Mouse (Mus musculus): ENCODE measurements around the gene Gm10100. TPM values are rescaled to one million over a fixed set of nuclear protein-coding genes. Genes with fewer than 3 reads are reported as not detected.
A peak's percentile ranks its signal among the peaks of the same experiment; 100 is the strongest.
"Not testable (repeated sequence)": the region's sequence is repeated elsewhere in the genome, so short reads cannot be mapped to it uniquely, and the experiment has no call there.

Gene Gm10100
- polyA plus RNA-seq, 1 experiment from 2014 or later: not detected

DNA sequence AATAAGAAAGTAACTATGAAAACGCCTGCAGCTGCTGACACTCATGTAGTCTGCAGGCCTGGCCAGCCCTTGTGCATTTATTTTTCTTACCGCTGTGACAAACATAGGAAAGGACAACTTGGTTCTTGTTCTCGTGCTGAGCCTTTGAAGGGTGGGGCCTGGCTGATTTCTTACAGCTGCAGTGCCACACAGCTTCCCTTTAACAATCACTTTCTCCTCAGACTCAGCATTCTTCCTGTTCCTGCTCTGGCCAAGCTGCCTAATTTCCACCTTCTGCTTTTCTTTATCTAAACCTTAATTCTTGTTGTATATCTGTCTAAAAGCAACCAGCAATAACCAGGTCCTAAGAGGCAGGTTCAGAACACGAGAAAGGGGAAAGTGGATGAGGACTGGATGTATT is 12.6 kb upstream of the Gm10100 start:
- Histone ChIP-seq H3K36me3 (no peaks in the 10 kb centered on the region), H3K27ac (no peak overlapping the region), H3K9me3 (peaks cover 11% of the 10 kb centered on the region; the same call in 1 of the 2 replicates), H3K9ac (replicated peaks) (no peak overlapping the region), H3K4me3 (replicated peaks) (no peak overlapping the region), H3K4me1 (replicated peaks) (no peaks in the 10 kb centered on the region), H3K27me3 (no peaks in the 10 kb centered on the region), H3K4me2 (no peak overlapping the region)
- no peak for ATAC-seq (ENCODE audit: insufficient number of reproducible peaks, insufficient read depth, low FRiP score, low TSS enrichment, low read depth)
- WGBS: 57% methylated on average over 4 of the region's 4 CpGs

DNA sequence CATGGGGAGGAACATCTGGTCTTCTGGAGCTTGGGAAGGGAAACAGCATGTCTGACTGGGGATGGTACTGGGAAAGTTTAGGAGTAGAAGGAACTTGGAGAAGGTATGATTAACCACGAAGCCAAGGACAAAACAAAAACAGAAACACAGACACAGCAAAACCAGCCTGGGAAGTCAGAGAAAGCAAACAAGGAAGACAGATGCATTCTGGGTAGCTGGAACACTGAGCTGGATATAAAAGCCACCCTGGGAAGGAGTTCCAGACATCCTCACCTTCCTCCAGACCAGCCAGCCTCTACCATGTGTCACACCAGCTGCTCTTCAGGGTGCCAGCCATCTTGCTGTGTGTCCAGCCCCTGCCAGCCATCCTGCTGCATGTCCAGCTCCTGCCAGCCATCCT is 10.8 kb upstream of the Gm10100 start, which contains the start of gene Gm10142:
Gene Gm10142 (plus strand): TSS at position 301 of the 400 bp plus-strand sequence.
- Histone ChIP-seq H3K9ac (replicated peaks) (no peak within 1 kb of the TSS), H3K27me3 (no peaks in the 10 kb centered on the region), H3K9me3 (peaks cover 14% of the 10 kb centered on the region), H3K4me1 (replicated peaks) (no peaks in the 10 kb centered on the region), H3K4me3 (replicated peaks) (no peak within 1 kb of the TSS), H3K4me2 (no peak within 1 kb of the TSS), H3K27ac (no peak within 1 kb of the TSS), H3K36me3 (no peaks in the 10 kb centered on the region)
- WGBS: 85% methylated on average over 1 of the region's 1 CpGs
- no peak for ATAC-seq (ENCODE audit: insufficient number of reproducible peaks, insufficient read depth, low FRiP score, low TSS enrichment, low read depth)

DNA sequence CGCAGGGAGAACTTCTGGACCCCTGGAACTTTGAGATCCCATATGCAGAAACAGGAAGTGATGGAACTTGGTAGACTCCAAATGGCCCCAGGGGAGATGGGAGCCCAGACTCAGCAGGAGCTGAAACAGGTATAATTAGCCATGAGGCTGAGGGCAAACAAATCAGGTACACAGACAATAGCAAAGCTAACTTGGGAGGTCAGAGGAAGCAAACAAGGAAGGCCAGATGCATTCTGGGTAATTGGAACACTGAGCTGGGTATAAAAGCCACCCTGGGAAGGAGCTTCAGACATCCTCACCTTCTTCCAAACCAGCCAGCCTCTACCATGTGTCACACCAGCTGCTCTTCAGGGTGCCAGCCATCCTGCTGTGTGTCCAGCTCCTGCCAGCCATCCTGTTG is 6.0 kb upstream of the Gm10100 start, which contains the start of gene Krtap12-1:
Gene Krtap12-1 (plus strand): TSS at position 301 of the 400 bp plus-strand sequence.
- not testable (repeated sequence) for ATAC-seq (ENCODE audit: insufficient number of reproducible peaks, insufficient read depth, low FRiP score, low TSS enrichment, low read depth); H3K9ac ChIP-seq (replicated peaks); H3K4me2 ChIP-seq; H3K9me3 ChIP-seq; H3K36me3 ChIP-seq; H3K27ac ChIP-seq; H3K27me3 ChIP-seq; H3K4me3 ChIP-seq (replicated peaks); H3K4me1 ChIP-seq (replicated peaks)
- WGBS: 83% methylated on average over 1 of the region's 1 CpGs

DNA sequence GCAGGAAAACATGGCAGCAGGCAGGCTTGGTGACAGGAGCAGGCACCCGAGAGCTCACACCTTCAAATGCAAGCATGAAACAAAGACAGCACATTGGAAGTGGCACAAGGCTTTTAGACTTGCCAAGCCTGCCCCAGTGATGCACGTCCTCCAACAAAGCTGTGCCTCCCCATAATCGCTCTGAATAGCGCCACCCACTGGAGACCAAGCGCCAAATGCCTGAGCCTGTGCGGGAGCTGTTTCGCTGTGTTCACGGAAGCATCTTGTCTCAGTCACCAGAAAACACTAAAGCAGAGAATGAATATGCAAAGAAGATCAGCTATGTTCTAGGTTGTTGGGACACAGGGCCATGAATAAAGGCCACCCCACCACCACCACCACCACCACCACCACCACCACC is 1.4 kb upstream of the Gm10100 start:
- H3K9me3 ChIP-seq: peaks cover 6% of the 10 kb centered on the region; the same call in 1 of the 2 replicates
- 84% methylated on average over 8 of the region's 8 CpGs for WGBS

DNA sequence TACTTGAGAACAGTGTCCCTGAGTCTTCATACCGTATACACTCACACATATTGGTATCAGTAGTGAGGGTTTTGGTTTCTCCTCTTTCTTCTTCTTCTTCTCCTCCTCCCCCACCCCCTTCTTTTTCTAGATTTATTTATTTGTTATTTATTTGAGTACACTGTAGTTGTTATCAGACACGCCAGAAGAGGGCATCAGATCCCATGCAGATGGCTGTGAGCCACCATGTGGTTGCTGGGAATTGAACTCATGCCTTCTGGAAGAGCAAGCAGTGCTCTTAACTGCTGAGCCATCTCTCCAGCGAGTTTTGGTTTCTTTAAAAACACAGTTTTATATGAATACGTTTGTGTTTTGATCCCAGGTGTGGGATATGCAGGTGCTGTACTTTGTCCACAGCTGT is 2.0 kb downstream of the Gm10100 start:
- H3K4me1 ChIP-seq (replicated peaks): no peaks in the 10 kb centered on the region
- H3K4me3 ChIP-seq (replicated peaks): no peak overlapping the region
- no peak overlapping the region for H3K27ac ChIP-seq
- no peak for ATAC-seq (ENCODE audit: insufficient number of reproducible peaks, insufficient read depth, low FRiP score, low TSS enrichment, low read depth)
- H3K9me3 ChIP-seq: no peaks in the 10 kb centered on the region
- H3K9ac ChIP-seq (replicated peaks): no peak overlapping the region
- H3K4me2 ChIP-seq: no peak overlapping the region
- H3K36me3 ChIP-seq: no peaks in the 10 kb centered on the region
- no peaks in the 10 kb centered on the region for H3K27me3 ChIP-seq
- WGBS: 61% methylated on average over 4 of the region's 4 CpGs

More for the DNA sequence above, 1.4 kb upstream of the Gm10100 start:
- Histone ChIP-seq H3K4me1 (replicated peaks) (no peaks in the 10 kb centered on the region), H3K4me3 (replicated peaks) (no peak overlapping the region), H3K9ac (replicated peaks) (no peak overlapping the region), H3K36me3 (no peaks in the 10 kb centered on the region), H3K27ac (no peak overlapping the region), H3K27me3 (no peaks in the 10 kb centered on the region), H3K4me2 (no peak overlapping the region)
- ATAC-seq (ENCODE audit: insufficient number of reproducible peaks, insufficient read depth, low FRiP score, low TSS enrichment, low read depth): no peak

DNA sequence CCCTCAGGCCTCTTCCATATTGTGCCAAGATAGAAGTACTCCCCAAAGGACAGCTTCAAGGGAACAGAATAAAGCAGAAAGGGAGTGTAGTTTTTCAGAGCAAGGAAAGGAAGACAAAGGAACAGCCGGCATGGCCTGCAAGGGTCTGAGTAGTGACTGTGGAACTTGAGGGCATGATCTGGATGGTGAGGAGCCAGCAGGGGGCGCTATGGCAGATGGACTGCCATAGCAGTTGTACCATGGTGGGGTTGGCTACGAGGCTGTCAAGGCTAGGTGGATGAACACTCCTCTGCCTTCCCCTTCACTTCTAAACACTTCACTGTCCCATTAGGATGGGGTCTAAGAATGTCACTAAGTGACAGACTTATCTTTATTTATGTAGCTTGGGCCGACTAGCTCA is 3.0 kb downstream of the Gm10100 start:
- Histone ChIP-seq H3K9ac (replicated peaks) (no peak overlapping the region), H3K4me3 (replicated peaks) (no peak overlapping the region), H3K4me1 (replicated peaks) (no peaks in the 10 kb centered on the region), H3K27ac (no peak overlapping the region), H3K4me2 (no peak overlapping the region), H3K27me3 (no peaks in the 10 kb centered on the region), H3K9me3 (peaks cover 5% of the 10 kb centered on the region; the same call in 1 of the 2 replicates), H3K36me3 (no peaks in the 10 kb centered on the region)
- ATAC-seq (ENCODE audit: insufficient number of reproducible peaks, insufficient read depth, low FRiP score, low TSS enrichment, low read depth): no peak
- 55% methylated on average over 4 of the region's 4 CpGs for WGBS

DNA sequence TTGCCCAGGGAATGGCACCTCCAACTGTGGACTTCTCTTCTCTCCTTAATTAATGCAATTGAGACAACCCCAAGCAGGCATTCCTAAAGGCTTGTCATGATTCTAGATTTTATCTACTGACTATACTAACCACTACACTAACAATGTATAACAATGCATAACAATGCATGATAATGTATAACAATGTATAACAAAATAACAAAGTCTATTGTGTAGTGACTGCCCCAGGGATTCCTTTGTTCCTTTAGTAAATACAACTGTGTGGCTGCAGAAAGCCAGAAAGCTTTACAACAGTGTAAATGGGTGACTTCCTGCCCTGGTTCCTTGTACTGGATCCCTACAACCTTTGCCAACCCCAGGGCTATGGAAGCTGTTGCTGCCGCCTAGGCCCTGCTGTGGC is 9.6 kb downstream of the Gm10100 start:
- 86% methylated on average over 1 of the region's 1 CpGs for WGBS
- peaks cover 12% of the 10 kb centered on the region for H3K4me1 ChIP-seq (replicated peaks)
- no peaks in the 10 kb centered on the region for H3K27me3 ChIP-seq
- H3K27ac ChIP-seq: no peak overlapping the region
- H3K4me3 ChIP-seq (replicated peaks): no peak overlapping the region
- ATAC-seq (ENCODE audit: insufficient number of reproducible peaks, insufficient read depth, low FRiP score, low TSS enrichment, low read depth): no peak
- peaks cover 19% of the 10 kb centered on the region for H3K9me3 ChIP-seq
- no peak overlapping the region for H3K4me2 ChIP-seq
- no peaks in the 10 kb centered on the region for H3K36me3 ChIP-seq
- H3K9ac ChIP-seq (replicated peaks): no peak overlapping the region

DNA sequence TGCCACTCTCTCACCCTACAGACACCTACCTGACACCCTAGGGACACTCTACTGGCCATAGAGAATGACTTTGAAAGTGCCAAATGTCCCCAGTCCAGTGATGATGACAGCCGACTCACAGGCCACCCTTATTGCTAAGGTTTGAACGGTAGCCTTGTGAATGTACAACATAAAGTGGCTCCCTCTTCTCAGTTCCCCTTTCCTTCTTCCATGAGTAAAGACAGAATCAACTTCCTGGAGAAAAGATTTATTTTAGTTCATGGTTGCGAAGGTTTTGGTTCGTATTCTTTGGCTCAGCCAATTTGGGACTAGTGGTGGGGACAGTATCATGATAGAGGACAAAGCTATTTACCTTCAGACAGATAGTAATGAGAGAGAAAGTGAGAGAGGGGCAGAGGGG is 12.6 kb downstream of the Gm10100 start:
- no peak overlapping the region for H3K4me3 ChIP-seq (replicated peaks)
- no peaks in the 10 kb centered on the region for H3K36me3 ChIP-seq
- H3K27ac ChIP-seq: no peak overlapping the region
- H3K9ac ChIP-seq (replicated peaks): no peak overlapping the region
- peaks cover 29% of the 10 kb centered on the region for H3K4me1 ChIP-seq (replicated peaks)
- WGBS: 83% methylated on average over 4 of the region's 4 CpGs
- H3K9me3 ChIP-seq: peaks cover 17% of the 10 kb centered on the region
- H3K4me2 ChIP-seq: no peak overlapping the region
- ATAC-seq (ENCODE audit: insufficient number of reproducible peaks, insufficient read depth, low FRiP score, low TSS enrichment, low read depth): no peak
- no peaks in the 10 kb centered on the region for H3K27me3 ChIP-seq

DNA sequence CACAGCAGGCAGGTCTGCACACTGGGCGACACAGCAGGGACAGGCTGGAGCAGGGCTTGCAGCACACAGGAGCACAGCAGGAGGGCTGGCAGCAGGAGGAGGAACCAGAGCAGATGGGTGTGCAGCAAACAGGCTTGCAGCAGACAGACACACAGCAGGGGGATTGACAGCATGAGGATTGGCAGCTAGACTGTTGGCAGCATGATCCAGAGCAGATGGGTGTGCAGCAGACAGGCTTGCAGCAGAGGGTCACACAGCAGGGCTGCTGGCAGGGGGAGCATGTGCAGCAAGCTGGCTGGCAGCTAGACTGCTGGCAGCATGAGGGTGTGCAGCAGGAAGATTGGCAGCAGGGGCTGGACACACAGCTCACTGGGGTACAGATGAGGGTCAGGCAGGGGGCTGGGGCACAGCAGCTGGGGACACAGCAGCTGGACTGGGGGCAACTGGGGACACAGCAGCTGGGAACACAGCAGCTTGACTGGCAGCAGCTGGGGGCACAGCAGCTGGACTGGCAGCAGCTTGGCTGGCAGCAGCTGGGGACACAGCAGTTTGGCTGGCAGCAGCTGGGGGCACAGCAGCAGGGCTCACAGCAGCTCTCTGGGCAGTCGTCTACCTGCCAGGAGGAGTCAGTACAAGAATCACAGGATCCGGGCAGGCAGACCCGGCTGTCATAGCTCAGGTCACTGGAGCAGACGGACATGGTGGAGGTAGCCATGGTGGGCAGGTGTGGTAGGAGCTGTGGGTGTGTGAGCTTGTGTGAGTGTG is 15.8 kb downstream of the Gm10100 start, which contains the start of gene Gm18596:
Gene Gm18596 (minus strand): TSS at position 715 of the 765 bp plus-strand sequence.
- Histone ChIP-seq H3K4me1 (replicated peaks) (peaks cover 27% of the 10 kb centered on the region), H3K27ac (0 out of 2 replicates have a peak within 1 kb of the TSS, but pooled peaks have one; percentile 62)
- not testable (repeated sequence) for H3K4me3 ChIP-seq (replicated peaks); H3K27me3 ChIP-seq; ATAC-seq (ENCODE audit: insufficient number of reproducible peaks, insufficient read depth, low FRiP score, low TSS enrichment, low read depth); H3K9ac ChIP-seq (replicated peaks); H3K36me3 ChIP-seq; H3K9me3 ChIP-seq; H3K4me2 ChIP-seq
- 49% methylated on average over 4 of the region's 5 CpGs for WGBS

DNA sequence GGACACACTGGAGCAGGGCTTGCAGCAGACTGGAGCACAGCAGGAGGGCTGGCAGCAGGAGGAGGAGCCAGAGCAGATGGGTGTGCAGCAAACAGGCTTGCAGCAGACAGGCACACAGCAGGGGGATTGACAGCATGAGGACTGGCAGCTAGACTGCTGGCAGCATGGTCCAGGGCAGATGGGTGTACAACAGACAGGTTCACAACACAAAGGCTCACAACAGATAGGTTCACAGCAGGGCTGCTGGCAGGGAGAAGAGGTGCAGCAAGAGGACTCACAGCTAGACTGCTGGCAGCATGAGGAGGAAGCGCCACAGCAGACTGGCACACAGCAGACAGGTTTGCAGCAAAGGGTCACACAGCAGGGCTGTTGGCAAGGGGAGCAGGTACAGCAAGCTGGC is 24.4 kb downstream of the Gm10100 start:
- 72% methylated on average over 1 of the region's 1 CpGs for WGBS
- H3K9ac ChIP-seq (replicated peaks); ATAC-seq (ENCODE audit: insufficient number of reproducible peaks, insufficient read depth, low FRiP score, low TSS enrichment, low read depth); H3K27ac ChIP-seq; H3K9me3 ChIP-seq; H3K4me3 ChIP-seq (replicated peaks); H3K27me3 ChIP-seq; H3K4me2 ChIP-seq; H3K36me3 ChIP-seq: not testable (repeated sequence)
- H3K4me1 ChIP-seq (replicated peaks): peaks cover 15% of the 10 kb centered on the region

DNA sequence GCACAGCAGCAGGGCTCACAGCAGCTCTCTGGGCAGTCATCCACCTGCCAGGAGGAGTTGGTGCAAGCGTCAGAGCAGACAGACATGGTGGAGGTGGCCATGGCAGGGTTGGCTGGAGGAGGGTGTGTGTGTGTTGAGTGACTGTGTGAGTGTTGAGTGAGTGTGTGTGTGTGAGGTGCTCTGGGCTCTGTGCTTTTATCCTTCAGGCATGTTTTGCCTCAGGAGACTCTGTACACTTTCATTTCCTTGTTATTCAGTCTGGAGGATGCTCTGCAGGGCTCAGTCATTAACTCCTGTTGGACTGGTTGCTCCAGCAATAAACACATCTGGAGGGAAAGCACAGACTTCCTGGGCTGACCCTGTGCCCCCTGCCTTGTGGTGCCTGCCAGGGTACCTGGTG is 25.0 kb downstream of the Gm10100 start, which contains the start of gene Gm9736:
Gene Gm9736 (minus strand): TSS at position 101 of the 400 bp plus-strand sequence.
- ATAC-seq (ENCODE audit: insufficient number of reproducible peaks, insufficient read depth, low FRiP score, low TSS enrichment, low read depth); H3K36me3 ChIP-seq; H3K27me3 ChIP-seq; H3K4me3 ChIP-seq (replicated peaks); H3K27ac ChIP-seq; H3K9me3 ChIP-seq; H3K9ac ChIP-seq (replicated peaks); H3K4me2 ChIP-seq: not testable (repeated sequence)
- WGBS: 38% methylated on average over 1 of the region's 1 CpGs
- H3K4me1 ChIP-seq (replicated peaks): peaks cover 15% of the 10 kb centered on the region

All from limb, embryonic 12.5 days (tissue).